Mouse (Mus musculus) G1E-ER4 (cell line): ENCODE data around the gene Arhgef17. TPM values are rescaled to one million over a fixed set of nuclear protein-coding genes. Genes with fewer than 3 reads are reported as not detected.

Source experiments
- GATA1 ChIP-seq: IDR thresholded peaks from one replicate; pipeline ENCODE4 v1.8.0; 2012; ENCODE audit warnings: low read length, inconsistent platforms
- polyA plus RNA-seq: library from polyadenylated mRNA; stranded (reverse); fragments of >175 nt; gene quantifications from 2 replicates; pipeline ENCODE4 v1.2.3, GENCODE M21; 2012

Arhgef17 gene
- polyA plus RNA-seq, 1 experiment = not detected

- no peak for TF ChIP-seq GATA1
These were observed 78.5 kb downstream of the Arhgef17 start for GRCm38 (mm10) chr7:100853396-100853795.

DNA sequence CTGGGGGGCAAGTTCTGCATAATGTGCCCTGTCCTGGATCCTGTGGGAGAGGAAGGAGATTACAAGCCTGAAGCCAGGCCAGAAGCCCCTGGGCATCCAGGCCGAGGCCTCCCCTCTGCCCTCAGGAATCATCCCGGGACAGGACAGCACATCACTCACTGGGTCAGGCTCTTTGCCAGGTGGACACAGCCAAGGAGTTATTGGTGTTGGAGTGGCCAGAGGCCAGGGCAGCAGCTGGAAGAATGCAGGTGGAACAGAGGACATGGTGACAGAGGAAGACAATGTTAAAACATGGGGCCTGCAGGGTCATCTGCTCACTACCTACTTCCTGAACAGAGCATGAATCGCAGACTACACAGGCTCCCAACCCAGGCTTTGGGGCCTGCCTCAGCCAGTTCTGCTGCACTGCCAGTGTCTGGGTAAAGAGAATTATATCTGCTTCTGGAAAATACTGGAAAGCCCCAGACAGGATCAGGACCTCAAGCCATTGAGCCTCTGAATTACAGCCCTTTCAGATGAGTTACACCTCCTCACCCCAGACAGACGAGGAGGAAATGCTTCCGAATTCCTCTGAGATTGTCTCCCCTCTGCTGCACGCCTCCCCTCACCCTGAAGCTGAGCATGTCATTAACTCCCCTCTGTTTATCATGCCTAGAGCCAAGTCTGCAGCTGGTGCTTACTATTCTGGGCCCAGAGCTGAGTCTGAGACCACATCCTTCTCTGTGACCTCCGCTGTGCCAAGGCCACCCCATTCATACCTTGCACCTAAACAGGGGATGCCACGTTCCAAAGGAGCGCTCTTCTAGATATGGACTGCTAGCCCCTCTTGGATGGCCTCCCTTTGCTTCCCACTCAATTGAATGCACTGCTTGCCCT is 80.2 kb downstream of the Arhgef17 start:
- no peak for TF ChIP-seq GATA1

DNA sequence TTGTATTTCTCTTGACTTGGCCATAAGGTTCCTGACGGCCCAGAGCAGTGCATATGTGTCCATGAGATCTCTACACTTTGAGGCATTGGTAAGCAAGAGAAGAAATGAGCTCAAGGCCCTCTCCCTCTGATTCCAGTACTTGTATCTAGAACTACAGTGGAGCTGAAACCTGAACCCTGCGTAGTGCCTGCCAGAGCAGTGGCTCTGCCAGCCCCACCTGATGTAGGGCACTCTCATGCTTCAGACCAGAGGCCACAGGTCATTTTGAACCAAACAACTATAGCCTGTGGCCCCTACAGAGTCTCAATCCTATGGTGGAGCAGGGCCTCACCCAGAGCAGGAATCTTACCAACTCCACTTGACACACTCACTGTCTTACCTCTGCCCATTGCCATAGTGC is 82.4 kb downstream of the Arhgef17 start:
- no peak for TF ChIP-seq GATA1

DNA sequence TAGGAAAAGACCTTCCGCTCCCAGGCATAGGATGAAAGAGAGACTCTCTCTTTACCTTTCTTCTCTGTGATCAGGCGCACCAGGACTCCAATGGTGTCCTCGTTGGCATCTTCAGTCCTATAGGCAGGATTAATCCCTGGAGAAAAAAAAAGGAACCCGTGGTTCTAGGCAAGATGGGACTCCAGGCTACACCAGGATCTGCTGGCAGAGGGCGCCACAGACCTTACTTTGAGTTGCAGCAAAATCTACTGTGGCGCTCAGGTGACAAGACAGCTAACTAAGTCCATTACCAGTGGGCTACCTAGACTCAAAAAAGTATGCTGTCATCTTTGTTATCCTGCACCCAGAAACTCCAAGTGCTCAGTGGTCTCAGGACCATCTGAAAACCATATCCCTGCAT is 83.2 kb downstream of the Arhgef17 start:
- no peak for TF ChIP-seq GATA1

- TF ChIP-seq GATA1 = no peak
These were observed 84.8 kb downstream of the Arhgef17 start for GRCm38 (mm10) chr7:100847131-100847530.

GRCm38 (mm10) chr7:100845412-100845811 is 86.5 kb downstream of the Arhgef17 start:
- no peak for TF ChIP-seq GATA1

DNA sequence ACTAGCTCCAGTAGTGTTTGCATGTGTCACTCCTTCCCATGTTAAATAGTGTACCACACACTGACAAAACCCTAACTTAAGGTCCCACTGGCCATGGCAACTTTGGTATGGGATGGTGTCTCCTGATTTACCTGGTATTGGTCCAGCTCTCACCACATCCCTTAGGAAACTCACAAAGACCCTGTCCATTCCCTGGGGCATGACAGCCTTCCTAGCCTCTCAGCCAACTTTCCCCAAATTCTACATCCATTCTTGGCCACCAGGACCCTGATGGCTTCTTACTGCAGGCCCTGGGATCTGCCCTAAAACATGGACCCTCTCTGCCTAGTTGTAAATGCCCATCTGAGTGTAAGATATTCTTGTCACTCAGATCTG is 86.9 kb downstream of the Arhgef17 start:
- no peak for TF ChIP-seq GATA1

DNA sequence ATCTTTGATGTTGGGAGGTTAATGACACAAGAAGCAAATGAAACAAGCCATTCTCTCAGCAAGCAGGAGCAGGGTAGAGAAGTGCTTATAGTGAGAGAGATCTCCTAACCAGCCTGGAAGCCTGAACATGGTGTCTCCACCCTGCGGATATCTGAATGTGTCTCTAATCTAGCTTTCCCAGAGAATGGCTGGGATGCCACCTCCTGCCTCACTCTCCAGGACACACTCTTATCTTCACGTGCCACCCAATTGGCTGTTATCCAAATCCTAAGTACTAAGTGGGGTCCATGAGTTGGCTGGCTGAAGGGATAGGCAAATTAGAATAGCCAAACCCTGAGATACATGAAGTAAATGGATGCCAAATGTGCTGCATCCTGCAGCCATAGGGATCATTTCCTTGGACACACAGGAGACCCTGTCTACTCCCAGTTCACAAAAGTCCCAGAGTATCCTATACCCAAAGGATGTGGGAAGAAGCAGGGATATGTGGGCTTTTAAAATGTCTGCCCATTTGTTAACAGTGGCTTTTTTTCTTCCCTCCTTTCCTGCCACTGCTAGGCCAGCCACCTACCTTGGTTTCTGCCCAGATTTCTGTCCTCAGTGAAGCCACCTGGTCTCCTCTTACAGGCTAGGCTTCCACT is 87.4 kb downstream of the Arhgef17 start:
- peak; percentile 14 for TF ChIP-seq GATA1

DNA sequence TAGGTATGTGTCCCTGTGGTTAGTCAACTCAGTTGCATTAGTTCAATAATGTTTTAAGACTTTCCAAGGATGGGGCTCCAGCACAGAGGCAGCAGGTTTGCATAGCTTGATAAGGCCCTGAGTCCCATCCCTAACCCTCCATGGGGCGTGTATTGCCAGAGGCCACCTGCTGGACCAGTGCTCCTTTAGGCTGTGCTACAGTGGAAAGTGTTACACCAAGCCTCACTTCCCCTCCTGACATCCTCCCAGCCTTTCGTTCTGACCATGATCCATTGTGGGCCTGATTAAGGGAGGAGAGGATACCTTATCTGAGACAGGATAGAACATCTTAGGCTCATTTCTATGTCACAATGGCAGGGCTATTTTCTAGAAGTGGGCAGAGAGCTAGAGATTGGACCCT is 88.0 kb downstream of the Arhgef17 start:
- no peak for TF ChIP-seq GATA1

GRCm38 (mm10) chr7:100842175-100842574 is 89.7 kb downstream of the Arhgef17 start:
- TF ChIP-seq GATA1 = no peak

DNA sequence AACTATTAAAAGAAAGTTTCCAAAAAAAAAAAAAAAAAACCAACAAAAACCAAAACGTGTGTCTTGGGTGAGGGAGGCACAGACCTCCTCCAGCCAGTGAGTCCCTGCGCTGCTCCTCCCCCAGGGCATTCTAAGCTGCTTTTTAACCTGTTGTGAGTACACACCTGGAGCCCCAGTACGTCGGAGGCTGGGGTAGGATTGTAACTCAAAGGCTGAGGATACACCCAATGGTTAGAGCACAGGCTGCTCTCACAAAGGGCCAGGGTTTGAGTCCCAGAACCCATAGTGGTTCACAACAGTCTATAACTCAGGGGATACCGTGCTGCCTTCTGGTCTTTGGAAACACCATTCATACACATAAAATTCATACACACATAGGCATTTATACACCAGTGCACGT is 90.3 kb downstream of the Arhgef17 start:
- TF ChIP-seq GATA1 = no peak

DNA sequence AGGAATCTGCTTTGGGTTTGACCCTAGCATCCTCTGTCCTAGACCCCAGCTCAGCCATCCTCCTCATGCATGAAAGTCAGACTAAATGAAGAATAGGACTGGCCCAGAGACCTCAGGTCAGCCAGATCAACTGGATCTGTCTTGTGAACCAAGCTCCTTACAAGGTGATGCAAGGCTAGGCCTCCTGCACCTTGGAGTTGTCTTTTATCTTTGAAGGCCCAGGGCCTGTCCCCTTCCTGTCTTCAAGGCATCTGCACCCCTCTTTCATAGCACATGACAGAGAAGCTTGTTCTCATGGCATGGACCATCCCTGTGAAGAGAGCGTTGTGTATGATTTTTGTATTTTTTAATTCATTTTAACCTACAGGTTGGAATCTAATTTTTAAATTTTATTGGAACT is 91.0 kb downstream of the Arhgef17 start:
- TF ChIP-seq GATA1 = no peak

DNA sequence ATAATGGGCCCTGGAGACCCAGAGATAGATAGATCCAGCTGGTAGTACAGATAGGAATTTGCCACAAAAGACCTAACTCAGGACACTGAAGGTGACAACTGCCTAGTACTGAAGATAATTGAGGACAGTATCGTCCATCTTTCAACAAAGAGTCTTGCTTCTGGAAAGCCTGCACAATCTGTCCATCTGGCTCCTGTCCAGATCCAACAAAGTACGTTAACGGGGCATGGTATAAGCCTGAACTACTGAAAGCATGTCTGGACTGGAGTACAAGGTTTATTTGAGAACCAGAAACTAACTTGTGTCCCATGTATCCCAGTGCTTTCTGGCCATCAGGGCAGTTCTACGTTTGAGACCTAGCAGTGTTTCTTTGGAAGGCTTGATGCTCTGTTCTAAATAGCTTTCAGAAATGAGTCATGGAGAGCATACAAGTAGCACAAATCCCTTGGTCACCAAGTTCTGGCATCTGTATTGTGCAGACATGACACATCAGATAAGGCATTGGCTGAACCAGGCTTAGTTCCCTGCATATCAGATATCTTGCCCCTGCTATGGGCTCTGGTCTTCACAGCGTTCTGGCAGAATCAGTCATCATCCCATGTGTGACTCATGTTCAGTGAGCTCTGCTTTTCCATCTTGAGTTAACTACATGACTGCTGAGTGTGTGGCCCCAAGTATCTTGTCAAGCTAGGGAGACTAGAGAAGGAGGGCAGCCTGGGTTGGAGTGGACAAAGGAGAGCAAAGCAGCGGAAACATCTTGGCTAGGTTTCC is 92.1 kb downstream of the Arhgef17 start:
- peak; percentile 76 for TF ChIP-seq GATA1

DNA sequence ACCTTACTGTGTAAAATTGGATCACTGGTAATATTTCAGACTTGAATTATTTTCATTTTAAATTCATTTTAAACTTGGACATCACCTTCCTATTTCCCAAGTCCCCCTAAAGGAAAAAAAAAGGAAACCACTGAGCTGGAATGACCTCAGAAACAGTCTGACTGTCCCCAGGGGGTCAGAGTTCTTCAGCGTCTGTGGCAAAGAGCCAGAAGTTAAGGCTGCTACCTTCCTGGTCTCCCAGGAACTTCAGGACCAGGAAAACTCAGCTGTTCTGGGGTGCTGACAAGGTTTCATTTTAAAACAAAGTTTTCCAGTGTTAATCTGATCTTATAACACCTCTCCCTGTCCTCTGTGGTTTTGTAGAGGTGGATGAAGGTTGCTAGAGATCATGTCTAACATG is 94.2 kb downstream of the Arhgef17 start:
- no peak for TF ChIP-seq GATA1

GRCm38 (mm10) chr7:100836657-100837056 is 95.2 kb downstream of the Arhgef17 start:
- no peak for TF ChIP-seq GATA1

DNA sequence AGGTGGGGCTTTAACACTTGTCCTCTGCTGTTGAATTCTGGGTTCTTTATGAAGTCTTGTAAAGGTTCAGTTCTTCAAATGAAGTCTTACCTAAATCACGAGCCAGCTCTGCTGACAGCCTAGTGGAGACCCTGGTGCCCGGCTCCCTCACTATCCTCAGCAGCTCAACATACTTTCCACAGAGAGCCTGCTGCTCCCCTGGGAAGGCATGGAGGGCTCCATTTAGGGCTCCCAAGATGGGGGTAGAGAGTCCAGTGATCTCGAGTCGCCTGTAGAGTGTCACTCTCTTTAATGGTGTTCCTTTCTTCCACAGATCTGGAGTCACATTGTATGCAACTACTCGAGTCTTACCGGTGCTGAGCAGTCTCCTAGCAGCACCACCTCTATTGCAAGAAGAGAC is 96.2 kb downstream of the Arhgef17 start:
- TF ChIP-seq GATA1 = no peak
